Mouse (Mus musculus) embryonic fibroblast, embryonic 13.5 days (primary cell): ENCODE data around the gene Tmie.

ENCODE experiments used
- CTCF ChIP-seq: IDR thresholded peaks from 2 replicates; pipeline ENCODE4 v1.5.1; 2011; ENCODE audit warnings: mild to moderate bottlenecking, control low read depth, low read length, moderate library complexity, borderline replicate concordance; ENCODE audit not compliant: insufficient read depth
- POLR2A ChIP-seq: IDR thresholded peaks from 2 replicates; pipeline ENCODE4 v1.6.1; 2011; ENCODE audit warnings: low read depth, mild to moderate bottlenecking, control low read depth, low read length, moderate library complexity

- no peak for TF ChIP-seq POLR2A
- TF ChIP-seq CTCF: no peak
Observed at GRCm38 (mm10) chr9:110834411-110834810, 45.5 kb downstream of the Tmie start, which contains the start of gene Prss45.
